Mouse (Mus musculus) liver, embryonic 14.5 days (tissue): ENCODE measurements around the gene Olfr157. TPM values are rescaled to one million over a fixed set of nuclear protein-coding genes. Genes with fewer than 3 reads are reported as not detected.
"Not testable (repeated sequence)": the region's sequence is repeated elsewhere in the genome, so short reads cannot be mapped to it uniquely, and the experiment has no call there.

ENCODE experiments used
- ATAC-seq: fragments of 200-750 bp; cut with Nextera tagmentation; 2 replicates; pipeline ENCODE4 v1.8.0; 2017; ENCODE audit warnings: moderate number of reproducible peaks, mild to moderate bottlenecking, moderate library complexity; ENCODE audit not compliant: insufficient read depth
- DNase-seq, 3 experiments: peaks; one replicate each; pipeline ENCODE4 v3.0.0-alpha.2; 2012 to 2013; ENCODE audit warnings: low read depth in 3 of 3, low spot score in 3 of 3
- H3K27ac ChIP-seq: fragments of 300-500 bp; sonication (generic); 2 replicates; pipeline ENCODE4 v1.5.1; 2014; ENCODE audit warnings: moderate library complexity, mild to moderate bottlenecking, control low read depth, inconsistent platforms
- H3K27me3 ChIP-seq: fragments of 300-500 bp; sonication (generic); 2 replicates; pipeline ENCODE4 v1.6.1; 2014; ENCODE audit warnings: mild to moderate bottlenecking, low read length, moderate library complexity; ENCODE audit not compliant: control insufficient read depth, insufficient read depth
- H3K36me3 ChIP-seq: fragments of 300-500 bp; sonication (generic); replicated peaks from 2 replicates; pipeline ENCODE4 v1.6.1; 2014; ENCODE audit warnings: low read depth; ENCODE audit not compliant: control insufficient read depth, insufficient read depth
- H3K4me1 ChIP-seq, 2 experiments: fragments of 200-500 bp in 1 of 2; fragments of 300-500 bp in 1 of 2; sonication (generic) in 1 of 2; replicated peaks; 2 replicates each; pipeline ENCODE4 v1.6.1; 2012 to 2014; ENCODE audit warnings: antibody characterized with exemption in 1 of 2, inconsistent platforms in 1 of 2, low read length in 1 of 2; ENCODE audit not compliant: control insufficient read depth in 2 of 2, insufficient read depth in 2 of 2
- H3K4me2 ChIP-seq: fragments of 300-500 bp; sonication (generic); 2 replicates; pipeline ENCODE4 v1.6.1; 2014; ENCODE audit warnings: low read depth, mild to moderate bottlenecking, control low read depth, moderate library complexity
- H3K4me3 ChIP-seq, 2 experiments: fragments of 200-500 bp in 1 of 2; fragments of 300-500 bp in 1 of 2; sonication (generic) in 1 of 2; 2 replicates each; pipeline ENCODE4 v1.5.1; 2012 to 2014; ENCODE audit warnings: low read depth in 2 of 2, low read length in 2 of 2, mild to moderate bottlenecking in 2 of 2, control low read depth in 1 of 2, inconsistent platforms in 1 of 2, moderate library complexity in 1 of 2; ENCODE audit not compliant: insufficient read depth in 1 of 2
- H3K9ac ChIP-seq: fragments of 300-500 bp; sonication (generic); replicated peaks from 2 replicates; pipeline ENCODE4 v1.6.1; 2014; ENCODE audit warnings: mild to moderate bottlenecking, control low read depth, moderate library complexity
- H3K9me3 ChIP-seq: fragments of 300-500 bp; sonication (generic); 2 replicates; pipeline ENCODE4 v1.6.1; 2016; ENCODE audit warnings: low read length, mixed read lengths; ENCODE audit not compliant: control insufficient read depth
- CTCF ChIP-seq: IDR thresholded peaks from 2 replicates; pipeline ENCODE4 v1.5.1; 2016; ENCODE audit warnings: antibody characterized with exemption, low read depth, control low read depth
- EP300 ChIP-seq: IDR thresholded peaks from 2 replicates; pipeline ENCODE4 v1.6.1; 2016; ENCODE audit warnings: antibody characterized with exemption, low read depth
- WGBS: fragments of 180-500 bp; shearing (Covaris S2); extraction: QIAGEN DNeasy Blood & Tissue Kit; methylation state at CpG from one replicate; pipeline ENCODE4 v1.1.7; 2014; ENCODE audit not compliant: insufficient replicate concordance; 5-methylcytosine and 5-hydroxymethylcytosine counted together
- polyA plus RNA-seq, 2 experiments: library from polyadenylated mRNA; depleted of rRNA in 1 of 2; stranded (reverse) in 1 of 2; unstranded in 1 of 2; fragments of >200 nt; fragmentation: Nextera tagmentation in 1 of 2; extraction: Ambion mirVana in 1 of 2; gene quantifications; 2 replicates each; pipeline versions ENCODE4 v1.2.1 to v1.2.3; 2012 to 2014

Gene Olfr157
- polyA plus RNA-seq, 2 experiments = not detected

GRCm38 (mm10) chr4:43822896-43823550 lies 17.0 kb downstream of the Olfr157 start:
- Histone ChIP-seq H3K4me2 (no peak overlapping the region), H3K4me1 (no peaks in the 10 kb centered on the region), H3K27me3 (no peaks in the 10 kb centered on the region), H3K4me3 (no peak overlapping the region), H3K27ac (no peak overlapping the region), H3K36me3 (no peaks in the 10 kb centered on the region), H3K9ac (no peak overlapping the region), H3K9me3 (no peaks in the 10 kb centered on the region)
- no peak for TF ChIP-seq CTCF
- no peak for TF ChIP-seq EP300
- DNase-seq (no peak), ATAC-seq (no peak)
- WGBS = 57% methylated on average over 13 of the region's 13 CpGs

DNA sequence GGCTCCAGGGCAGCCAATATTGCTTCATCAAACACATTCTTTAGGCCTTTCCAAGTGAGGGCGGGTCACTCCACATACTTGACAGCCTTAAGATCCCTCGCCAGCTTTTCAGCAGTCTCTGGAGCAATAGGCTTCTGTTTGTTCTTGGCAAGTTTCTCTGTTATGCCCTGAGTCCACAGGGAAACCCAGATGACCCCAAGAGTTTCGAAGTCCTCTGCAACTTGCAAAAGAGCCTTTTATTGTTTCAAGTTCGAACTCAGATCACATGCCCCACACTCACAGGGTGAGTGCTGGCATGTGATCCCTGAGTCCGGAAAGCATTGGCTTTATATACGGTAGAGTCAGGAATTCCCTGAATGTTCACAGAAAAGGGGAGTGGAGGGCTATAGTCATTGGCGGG lies 41.1 kb downstream of the Olfr157 start:
- no peak for ATAC-seq

GRCm38 (mm10) chr4:43795844-43796243 lies 44.2 kb downstream of the Olfr157 start:
- H3K27ac ChIP-seq, H3K27me3 ChIP-seq, H3K36me3 ChIP-seq, H3K9me3 ChIP-seq, H3K4me1 ChIP-seq, DNase-seq, ATAC-seq, H3K9ac ChIP-seq, H3K4me3 ChIP-seq, H3K4me2 ChIP-seq: not testable (repeated sequence)
- 65% methylated on average over 5 of the region's 5 CpGs for WGBS

More for the DNA sequence above, 41.1 kb downstream of the Olfr157 start:
- no peaks in the 10 kb centered on the region for H3K9me3 ChIP-seq
- H3K4me1 ChIP-seq = no peaks in the 10 kb centered on the region
- H3K9ac ChIP-seq = no peak overlapping the region
- TF ChIP-seq EP300 (no peak), CTCF (no peak)
- no peak overlapping the region for H3K4me2 ChIP-seq
- H3K27me3 ChIP-seq = no peaks in the 10 kb centered on the region
- no peak overlapping the region for H3K4me3 ChIP-seq
- H3K27ac ChIP-seq = no peak overlapping the region
- WGBS = 55% methylated on average over 7 of the region's 7 CpGs
- H3K36me3 ChIP-seq = no peaks in the 10 kb centered on the region
- no peak for DNase-seq

DNA sequence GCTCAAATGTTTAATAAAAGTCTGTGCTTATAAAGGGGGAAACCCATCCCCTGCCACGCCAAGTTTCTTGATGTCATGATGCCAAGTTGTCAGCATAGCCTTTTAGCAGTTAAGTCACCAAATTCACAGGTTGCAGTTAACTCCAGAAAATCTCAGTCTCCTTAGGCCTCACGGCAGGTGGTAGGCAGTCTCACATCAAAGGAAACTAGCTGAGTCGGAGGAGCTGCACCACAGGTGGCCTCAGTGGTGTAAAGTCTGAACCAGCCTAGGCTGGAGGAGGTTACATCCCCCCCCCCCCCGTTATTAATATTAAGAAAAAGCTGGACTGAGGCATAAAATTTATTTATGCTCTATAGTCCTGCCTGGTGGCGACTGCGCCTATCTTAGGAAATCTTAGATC lies 44.7 kb downstream of the Olfr157 start:
- no peak for DNase-seq
- Histone ChIP-seq H3K27me3 (no peaks in the 10 kb centered on the region), H3K36me3 (no peaks in the 10 kb centered on the region), H3K27ac (no peak overlapping the region), H3K9ac (no peak overlapping the region), H3K4me2 (no peak overlapping the region), H3K4me3 (no peak overlapping the region), H3K9me3 (no peaks in the 10 kb centered on the region), H3K4me1 (no peaks in the 10 kb centered on the region)
- no peak for ATAC-seq
- 69% methylated on average over 6 of the region's 6 CpGs for WGBS
- TF ChIP-seq EP300 (no peak), CTCF (no peak)

Other genes with a start within 250 kb of the Olfr157 start
- gene Npr2, start 208.3 kb downstream of the Olfr157 start, polyA plus RNA-seq (2012; rRNA removed) = 1.7 and 1.8 TPM in 2 replicates
- gene Npr2, start 208.3 kb downstream of the Olfr157 start, polyA plus RNA-seq (2014; fragmentation: Nextera tagmentation; extraction: Ambion mirVana) = 0.72 and 0.80 TPM in 2 replicates
- gene Spag8, start 186.6 kb downstream of the Olfr157 start, polyA plus RNA-seq (2012; rRNA removed) = 0.16 and 0.31 TPM in 2 replicates
- 0.24 TPM in 1 of 2 replicates, not detected in the other for gene Spag8, start 186.6 kb downstream of the Olfr157 start, polyA plus RNA-seq (2014; fragmentation: Nextera tagmentation; extraction: Ambion mirVana)
- gene Hint2, start 183.7 kb downstream of the Olfr157 start, polyA plus RNA-seq (2012; rRNA removed) = 29.1 and 29.2 TPM in 2 replicates
- 76.8 and 77.6 TPM in 2 replicates for gene Hint2, start 183.7 kb downstream of the Olfr157 start, polyA plus RNA-seq (2014; fragmentation: Nextera tagmentation; extraction: Ambion mirVana)
- 0.22 and 0.37 TPM in 2 replicates for gene Tmem8b, start 171.2 kb downstream of the Olfr157 start, polyA plus RNA-seq (2012; rRNA removed)
- 0.05 and 0.11 TPM in 2 replicates for gene Tmem8b, start 171.2 kb downstream of the Olfr157 start, polyA plus RNA-seq (2014; fragmentation: Nextera tagmentation; extraction: Ambion mirVana)
- 0.01 and 0.02 TPM in 2 replicates for gene Fam221b, start 171.1 kb downstream of the Olfr157 start, polyA plus RNA-seq (2012; rRNA removed)
- 1.7 TPM in 2 replicates for gene Fam221b, start 171.1 kb downstream of the Olfr157 start, polyA plus RNA-seq (2014; fragmentation: Nextera tagmentation; extraction: Ambion mirVana)
- not detected in 2 replicates for gene Olfr70, start 139.4 kb downstream of the Olfr157 start, polyA plus RNA-seq (2012; rRNA removed)
- not detected in 2 replicates for gene Olfr70, start 139.4 kb downstream of the Olfr157 start, polyA plus RNA-seq (2014; fragmentation: Nextera tagmentation; extraction: Ambion mirVana)
- not detected in 2 replicates for gene Olfr71, start 129.9 kb downstream of the Olfr157 start, polyA plus RNA-seq (2012; rRNA removed)
- not detected in 2 replicates for gene Olfr71, start 129.9 kb downstream of the Olfr157 start, polyA plus RNA-seq (2014; fragmentation: Nextera tagmentation; extraction: Ambion mirVana)
- 0.08 and 0.09 TPM in 2 replicates for gene Hrct1, start 113.0 kb downstream of the Olfr157 start, polyA plus RNA-seq (2012; rRNA removed)
- gene Hrct1, start 113.0 kb downstream of the Olfr157 start, polyA plus RNA-seq (2014; fragmentation: Nextera tagmentation; extraction: Ambion mirVana) = 0.06 and 0.21 TPM in 2 replicates
- gene Spaar, start 110.2 kb downstream of the Olfr157 start, polyA plus RNA-seq (2012; rRNA removed) = 0.01 and 0.02 TPM in 2 replicates
- 0.03 TPM in 1 of 2 replicates, not detected in the other for gene Spaar, start 110.2 kb downstream of the Olfr157 start, polyA plus RNA-seq (2014; fragmentation: Nextera tagmentation; extraction: Ambion mirVana)
- not detected in 2 replicates for gene Olfr159, start 69.2 kb downstream of the Olfr157 start, polyA plus RNA-seq (2012; rRNA removed)
- gene Olfr159, start 69.2 kb downstream of the Olfr157 start, polyA plus RNA-seq (2014; fragmentation: Nextera tagmentation; extraction: Ambion mirVana) = not detected in 2 replicates
- not detected in 2 replicates for gene Olfr156, start 16.3 kb downstream of the Olfr157 start, polyA plus RNA-seq (2012; rRNA removed)
- gene Olfr156, start 16.3 kb downstream of the Olfr157 start, polyA plus RNA-seq (2014; fragmentation: Nextera tagmentation; extraction: Ambion mirVana) = not detected in 2 replicates
- not detected in 2 replicates for gene Olfr155, start 11.4 kb upstream of the Olfr157 start, polyA plus RNA-seq (2012; rRNA removed)
- gene Olfr155, start 11.4 kb upstream of the Olfr157 start, polyA plus RNA-seq (2014; fragmentation: Nextera tagmentation; extraction: Ambion mirVana) = not detected in 2 replicates
- 1.2 and 1.7 TPM in 2 replicates for gene Reck, start 35.3 kb upstream of the Olfr157 start, polyA plus RNA-seq (2012; rRNA removed)
- gene Reck, start 35.3 kb upstream of the Olfr157 start, polyA plus RNA-seq (2014; fragmentation: Nextera tagmentation; extraction: Ambion mirVana) = 1.6 and 2.0 TPM in 2 replicates
- 17.1 and 19.2 TPM in 2 replicates for gene Glipr2, start 117.2 kb upstream of the Olfr157 start, polyA plus RNA-seq (2012; rRNA removed)
- gene Glipr2, start 117.2 kb upstream of the Olfr157 start, polyA plus RNA-seq (2014; fragmentation: Nextera tagmentation; extraction: Ambion mirVana) = 46.6 and 48.8 TPM in 2 replicates
- gene Ccin, start 143.3 kb upstream of the Olfr157 start, polyA plus RNA-seq (2012; rRNA removed) = 0.02 TPM in 1 of 2 replicates, not detected in the other
- gene Ccin, start 143.3 kb upstream of the Olfr157 start, polyA plus RNA-seq (2014; fragmentation: Nextera tagmentation; extraction: Ambion mirVana) = not detected in 2 replicates
- 114 and 173 TPM in 2 replicates for gene Clta, start 164.3 kb upstream of the Olfr157 start, polyA plus RNA-seq (2012; rRNA removed)
- 121 and 128 TPM in 2 replicates for gene Clta, start 164.3 kb upstream of the Olfr157 start, polyA plus RNA-seq (2014; fragmentation: Nextera tagmentation; extraction: Ambion mirVana)
- 7.3 and 8.5 TPM in 2 replicates for gene Gne, start 244.0 kb upstream of the Olfr157 start, polyA plus RNA-seq (2012; rRNA removed)
- 21.3 and 29.9 TPM in 2 replicates for gene Gne, start 244.0 kb upstream of the Olfr157 start, polyA plus RNA-seq (2014; fragmentation: Nextera tagmentation; extraction: Ambion mirVana)